Mouse (Mus musculus): ENCODE data around the gene Arid1b. TPM values are rescaled to one million over a fixed set of nuclear protein-coding genes. Genes with fewer than 3 reads are reported as not detected.

Arid1b gene
- total RNA-seq, 2 experiments from 2014 or later: 43.4 to 59.1 TPM

- no peak for DNase-seq (ENCODE audit: low spot score in 2 of 2)
These were observed 270.7 kb downstream of the Arid1b start for GRCm38 (mm10) chr17:5264783-5265182.

GRCm38 (mm10) chr17:5265615-5266014 lies 271.5 kb downstream of the Arid1b start:
- DNase-seq (ENCODE audit: low spot score in 2 of 2): no peak

- no peak for DNase-seq (ENCODE audit: low spot score in 2 of 2)
These were observed 273.6 kb downstream of the Arid1b start for GRCm38 (mm10) chr17:5267747-5268146.

DNA sequence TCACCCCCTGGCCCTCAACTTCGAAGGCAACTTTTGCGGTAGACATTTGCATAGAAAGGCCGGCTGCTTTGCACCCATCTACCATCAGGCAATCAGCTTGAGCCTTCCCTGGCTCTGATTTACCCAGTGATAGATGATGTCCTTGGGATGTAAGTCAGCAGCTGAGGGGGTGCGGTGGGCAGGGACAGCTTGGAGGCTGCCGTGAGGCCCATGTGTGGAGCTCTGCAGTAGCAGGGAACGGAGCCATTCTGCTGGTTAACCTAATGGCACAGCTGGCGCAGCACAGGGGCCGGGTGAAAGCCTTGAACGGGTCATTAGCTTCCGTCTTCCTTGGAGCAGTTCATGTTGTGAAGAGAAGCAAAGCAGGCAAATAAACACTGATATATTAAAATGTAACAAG lies 275.2 kb downstream of the Arid1b start:
- DNase-seq (ENCODE audit: low spot score in 2 of 2): no peak

GRCm38 (mm10) chr17:5269774-5270173 lies 275.6 kb downstream of the Arid1b start:
- no peak for DNase-seq (ENCODE audit: low spot score in 2 of 2)

- DNase-seq (ENCODE audit: low spot score in 2 of 2): no peak
These were observed 276.7 kb downstream of the Arid1b start for GRCm38 (mm10) chr17:5270823-5271222.

GRCm38 (mm10) chr17:5273118-5273517 lies 279.0 kb downstream of the Arid1b start:
- DNase-seq (ENCODE audit: low spot score in 2 of 2): no peak

- no peak for DNase-seq (ENCODE audit: low spot score in 2 of 2)
These were observed 279.6 kb downstream of the Arid1b start for GRCm38 (mm10) chr17:5273685-5274084.

DNA sequence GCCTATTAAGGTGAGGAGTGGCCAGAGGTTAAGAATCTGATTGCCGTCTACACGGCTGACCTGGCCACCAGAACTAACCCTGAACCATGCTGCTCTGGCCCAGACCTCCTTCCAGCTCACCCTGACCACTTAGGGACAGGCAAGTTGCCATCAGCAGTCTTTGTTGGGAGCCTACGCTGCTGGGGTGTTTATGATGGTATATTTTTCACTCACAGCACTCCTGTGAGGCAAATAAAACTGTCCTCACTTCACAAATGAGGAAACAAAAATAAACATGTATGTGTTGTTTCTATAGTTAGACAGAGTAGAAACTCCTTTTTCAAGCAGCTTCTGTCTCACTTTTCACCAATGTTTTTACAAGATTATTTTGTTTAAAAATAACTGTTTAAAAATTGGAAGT lies 280.3 kb downstream of the Arid1b start:
- DNase-seq (ENCODE audit: low spot score in 2 of 2): no peak

DNA sequence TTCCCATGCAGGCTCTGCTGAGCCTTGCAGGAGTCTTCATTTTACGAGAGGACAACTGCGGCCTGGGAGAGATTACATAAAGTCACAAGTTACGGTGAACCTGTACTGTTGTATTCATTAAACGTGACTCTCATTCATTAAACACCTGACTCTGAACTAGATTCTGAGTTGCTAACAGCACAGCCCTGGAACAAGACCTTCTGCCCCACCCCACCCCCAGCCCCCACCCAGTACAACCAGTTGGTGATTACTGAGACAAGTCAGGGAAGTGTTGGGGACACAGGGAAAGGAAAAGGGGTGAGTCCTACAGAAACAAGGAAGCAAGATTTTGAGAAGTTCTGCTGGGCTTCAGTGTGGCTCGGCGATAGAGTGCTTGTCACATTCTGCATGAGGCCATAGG lies 281.6 kb downstream of the Arid1b start:
- DNase-seq (ENCODE audit: low spot score in 2 of 2): no peak

GRCm38 (mm10) chr17:5277137-5277871 lies 283.2 kb downstream of the Arid1b start:
- DNase-seq (ENCODE audit: low spot score in 2 of 2): no peak

GRCm38 (mm10) chr17:5280499-5281053 lies 286.4 kb downstream of the Arid1b start:
- DNase-seq (ENCODE audit: low spot score in 2 of 2): no peak

DNA sequence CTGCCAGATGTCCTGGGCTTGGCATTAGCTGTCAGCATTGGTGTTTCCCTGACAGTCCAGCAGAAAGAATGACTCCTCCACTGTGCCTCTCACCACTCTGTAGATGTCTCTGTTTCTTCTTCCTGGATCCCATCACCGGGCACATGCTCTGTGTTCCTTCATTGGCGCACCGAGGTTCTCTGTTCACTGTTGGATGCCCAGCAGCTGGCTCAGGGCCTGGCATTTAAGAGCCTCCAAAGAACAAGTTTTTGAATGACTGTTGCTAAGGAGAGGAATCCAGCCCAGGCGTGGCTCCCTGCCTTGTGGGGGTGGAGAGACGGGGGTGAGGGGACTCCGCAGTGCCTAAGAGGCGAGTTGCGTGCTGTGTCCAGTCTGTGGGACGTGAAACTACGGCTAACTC lies 290.7 kb downstream of the Arid1b start:
- DNase-seq (ENCODE audit: low spot score in 2 of 2): no peak

DNA sequence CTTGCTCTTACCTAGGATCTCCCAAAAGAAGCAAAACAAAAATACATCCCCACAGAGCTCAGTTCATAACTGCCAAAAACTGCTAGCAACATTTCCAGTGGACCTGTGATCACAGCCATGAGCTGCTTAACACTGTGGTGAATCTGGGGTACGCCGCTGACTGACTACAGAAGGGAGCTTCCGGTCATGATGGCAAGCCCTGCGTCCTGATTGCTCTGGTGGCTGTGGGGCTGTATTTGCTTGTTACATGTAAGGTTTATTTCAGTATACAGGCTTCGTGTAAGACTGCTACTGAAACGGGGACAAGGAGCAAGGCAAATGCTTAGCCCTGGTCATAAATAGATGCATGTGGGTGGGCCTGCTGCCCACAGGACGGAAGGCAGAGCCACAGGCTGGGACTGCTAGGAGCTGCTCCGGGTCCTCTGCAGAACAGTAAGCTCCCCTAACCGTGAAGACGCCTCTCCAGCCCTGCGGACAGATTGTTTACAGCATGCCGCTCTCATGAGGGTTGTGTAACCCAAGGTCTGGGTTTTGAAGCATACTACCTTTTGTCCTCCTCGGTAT lies 291.8 kb downstream of the Arid1b start:
- no peak for DNase-seq (ENCODE audit: low spot score in 2 of 2)

DNA sequence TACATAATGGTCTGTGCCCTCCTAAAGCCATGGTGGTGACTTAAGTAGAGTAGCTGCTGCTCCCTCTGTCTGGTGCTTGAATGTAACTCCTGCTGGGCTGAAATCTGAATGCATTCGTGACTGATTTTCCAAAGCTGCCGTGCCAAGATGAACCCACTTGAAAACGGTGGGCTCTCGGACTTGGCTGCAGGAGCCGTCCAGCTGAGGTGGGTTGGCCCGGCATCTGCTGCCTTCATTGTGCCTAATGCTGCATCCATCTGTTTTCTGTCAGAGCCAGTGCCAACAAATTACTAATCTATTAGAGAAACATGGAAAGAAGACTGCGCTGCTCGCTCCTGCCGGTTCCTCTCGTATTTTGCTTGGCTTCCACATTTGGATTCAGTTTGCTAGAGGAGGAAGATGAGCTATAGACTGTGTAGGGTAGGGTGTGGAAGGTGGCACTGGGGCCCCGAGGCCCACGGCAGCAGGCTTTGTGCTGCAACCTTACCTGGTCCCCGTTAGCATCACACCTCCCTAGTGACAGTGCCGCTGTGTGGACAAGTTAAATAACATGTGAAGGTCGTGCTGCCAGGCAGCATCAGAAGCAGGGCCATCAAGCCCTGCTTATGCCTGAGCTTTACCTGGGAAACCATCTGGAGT lies 292.6 kb downstream of the Arid1b start:
- DNase-seq (ENCODE audit: low spot score in 2 of 2): no peak

DNA sequence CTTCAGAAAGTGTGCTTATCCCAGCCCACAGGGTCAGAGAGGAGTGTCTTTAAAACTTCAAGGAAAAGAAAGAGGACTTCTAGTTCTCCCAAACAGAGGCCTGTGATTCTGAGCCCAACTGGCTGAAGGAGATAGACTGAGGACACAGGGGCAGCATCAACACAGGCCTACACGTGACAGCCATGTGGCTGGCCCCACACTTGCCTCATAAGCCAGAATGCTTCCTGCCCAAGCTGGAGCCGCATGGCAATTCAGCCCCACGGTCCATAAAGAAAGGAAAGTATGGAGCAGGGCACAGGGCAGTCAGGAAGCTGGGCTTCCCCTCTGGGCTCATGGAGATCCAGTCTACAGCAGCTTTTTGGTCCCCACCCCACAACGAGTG lies 293.1 kb downstream of the Arid1b start:
- DNase-seq (ENCODE audit: low spot score in 2 of 2): no peak

DNA sequence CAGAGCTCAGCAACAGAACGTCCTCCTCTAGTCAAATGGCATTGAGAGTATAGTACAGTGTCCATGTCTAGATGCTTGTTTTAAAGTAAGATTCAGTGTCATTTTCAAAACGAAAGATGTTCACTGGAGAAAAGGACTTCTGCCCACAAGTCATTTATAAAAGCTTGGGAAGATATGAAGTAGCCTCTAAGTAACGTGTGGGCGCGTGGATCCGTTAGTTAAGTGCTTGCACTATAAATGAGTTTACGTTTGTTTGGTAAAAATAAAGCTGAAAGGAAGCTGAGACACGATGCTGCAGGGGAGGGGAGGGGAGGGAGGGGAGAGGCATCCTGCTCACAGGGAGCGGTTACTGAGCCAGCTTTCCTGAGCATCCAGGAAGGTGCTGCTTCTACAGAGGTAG lies 293.5 kb downstream of the Arid1b start:
- no peak for DNase-seq (ENCODE audit: low spot score in 2 of 2)

- no peak for DNase-seq (ENCODE audit: low spot score in 2 of 2)
These were observed 299.8 kb downstream of the Arid1b start for GRCm38 (mm10) chr17:5293653-5294584.

- DNase-seq (ENCODE audit: low spot score in 2 of 2): no peak
These were observed 301.2 kb downstream of the Arid1b start for GRCm38 (mm10) chr17:5295086-5295947.

DNA sequence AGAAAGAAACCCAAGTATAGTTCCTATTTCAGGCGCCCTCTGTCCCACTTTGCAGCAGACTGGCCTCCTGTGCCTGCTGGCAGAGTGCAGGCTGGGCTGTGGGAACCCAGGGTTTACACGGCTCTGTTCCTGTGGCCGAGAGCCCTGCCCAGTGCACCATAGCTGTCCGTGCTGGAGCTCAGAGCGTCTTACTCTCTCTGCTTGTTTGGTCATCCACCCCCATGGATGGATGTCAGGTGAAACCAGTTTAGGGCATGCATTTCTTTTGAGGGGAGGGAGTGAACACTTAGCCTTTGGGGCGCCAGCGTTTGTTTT lies 301.8 kb downstream of the Arid1b start:
- no peak for DNase-seq (ENCODE audit: low spot score in 2 of 2)
